Mouse (Mus musculus) right cerebral cortex, postnatal 25 days (tissue): ENCODE data around the gene Ush1g.

Source experiments
- DNase-seq: peaks from one replicate; pipeline ENCODE4 v3.0.0; 2022

Ush1g gene

DNA sequence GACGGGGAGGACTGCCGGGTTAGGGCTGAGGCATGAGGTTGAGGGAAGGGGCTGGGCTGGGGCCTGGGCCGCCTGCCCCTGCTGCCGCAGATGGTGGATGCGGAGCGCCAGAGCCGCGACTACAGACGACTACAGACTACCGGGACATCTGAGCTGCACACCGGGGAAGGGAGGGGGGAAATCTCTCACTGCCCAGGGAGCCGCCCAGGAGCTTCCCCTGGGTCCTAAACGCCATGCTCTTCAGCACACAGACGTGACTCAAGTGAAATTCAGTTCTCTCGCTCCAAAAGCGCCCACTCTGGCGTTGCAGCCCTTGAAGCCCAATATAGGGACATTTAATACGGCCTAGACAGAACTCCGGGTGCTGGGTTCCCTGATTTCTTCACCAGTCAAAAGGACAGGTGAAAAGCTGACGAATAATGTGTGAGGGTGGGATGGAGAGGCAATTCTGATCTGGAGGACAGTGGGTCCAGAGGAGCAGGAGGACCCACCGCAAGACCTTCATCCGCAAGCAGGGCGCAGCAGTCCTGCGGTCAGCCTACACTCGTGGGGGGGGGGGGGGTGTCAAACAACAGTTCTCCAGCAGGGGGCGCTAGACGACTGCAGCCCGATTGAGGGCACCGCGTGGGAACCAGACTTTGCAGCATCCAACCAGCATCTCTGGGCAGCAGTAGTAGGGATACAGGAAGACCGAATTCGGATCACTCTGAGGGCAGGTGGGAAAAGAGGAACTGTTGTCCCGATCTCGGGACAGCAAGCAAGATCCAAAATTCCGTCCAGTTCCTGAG is at the start of gene Ush1g:
TSS of gene Ush1g (minus strand) at position 136 of the 788 bp plus-strand sequence.
- no peak for DNase-seq

GRCm38 (mm10) chr11:115371354-115371753 is 49.5 kb upstream of the Ush1g start:
- DNase-seq = no peak

DNA sequence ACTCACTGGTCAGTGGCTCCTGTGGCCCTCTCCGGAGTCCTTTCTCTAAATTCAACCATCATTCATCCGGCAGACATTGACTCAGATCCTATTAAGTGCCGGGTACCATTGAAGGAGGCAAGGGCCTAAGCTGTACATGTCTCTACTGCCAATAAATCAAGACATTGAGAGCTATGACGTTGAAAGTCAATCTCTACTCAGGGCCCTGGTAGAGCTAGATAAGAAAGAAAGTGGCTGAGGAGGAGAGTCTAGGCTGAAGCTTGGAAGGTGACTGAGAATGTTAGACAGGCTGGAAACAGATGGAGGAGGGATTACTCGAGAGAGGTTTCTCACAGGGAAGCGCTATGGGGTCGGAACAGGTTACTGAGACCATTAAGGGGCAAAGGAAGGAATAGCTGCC is 48.5 kb upstream of the Ush1g start:
- no peak for DNase-seq

- peak; percentile 88 for DNase-seq
These were observed 45.6 kb upstream of the Ush1g start, which contains the start of gene Hid1 for GRCm38 (mm10) chr11:115367395-115367944. TSS of gene Hid1 (minus strand) at chr11:115367756.

DNA sequence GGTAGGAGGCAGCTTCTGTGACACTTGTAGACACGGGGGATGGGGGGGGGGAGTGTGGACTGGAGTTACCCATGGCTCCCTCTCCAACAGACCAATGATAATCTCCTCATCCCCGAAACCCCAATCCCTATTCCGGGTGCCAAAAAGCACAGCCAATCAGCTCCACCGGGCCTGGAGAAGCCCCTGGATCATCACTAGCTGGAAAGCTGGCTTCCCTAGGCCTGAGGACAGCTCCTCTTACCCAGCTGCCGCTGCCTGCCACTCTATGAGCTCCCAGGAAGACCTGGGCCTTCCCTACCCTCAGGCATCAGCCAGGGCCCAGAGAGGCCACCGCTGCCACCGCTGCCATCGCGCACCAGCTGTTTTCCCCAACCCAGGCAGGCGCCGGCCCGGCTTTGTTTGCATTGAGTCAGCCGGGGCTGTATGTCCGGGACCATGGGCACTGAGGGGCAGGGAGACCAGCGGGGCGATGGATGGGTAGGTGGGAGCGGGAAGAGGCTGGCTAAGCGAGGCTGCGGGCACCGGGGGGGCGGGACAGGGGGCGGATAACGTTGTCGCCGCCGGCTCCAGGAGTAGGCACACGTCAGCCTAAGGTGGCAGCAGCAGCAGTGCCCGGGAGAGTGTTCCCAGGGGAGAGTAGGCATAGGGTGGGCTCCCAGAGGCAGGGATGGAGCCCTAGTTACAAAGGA is 45.0 kb upstream of the Ush1g start:
- peak; percentile 72 for DNase-seq

DNA sequence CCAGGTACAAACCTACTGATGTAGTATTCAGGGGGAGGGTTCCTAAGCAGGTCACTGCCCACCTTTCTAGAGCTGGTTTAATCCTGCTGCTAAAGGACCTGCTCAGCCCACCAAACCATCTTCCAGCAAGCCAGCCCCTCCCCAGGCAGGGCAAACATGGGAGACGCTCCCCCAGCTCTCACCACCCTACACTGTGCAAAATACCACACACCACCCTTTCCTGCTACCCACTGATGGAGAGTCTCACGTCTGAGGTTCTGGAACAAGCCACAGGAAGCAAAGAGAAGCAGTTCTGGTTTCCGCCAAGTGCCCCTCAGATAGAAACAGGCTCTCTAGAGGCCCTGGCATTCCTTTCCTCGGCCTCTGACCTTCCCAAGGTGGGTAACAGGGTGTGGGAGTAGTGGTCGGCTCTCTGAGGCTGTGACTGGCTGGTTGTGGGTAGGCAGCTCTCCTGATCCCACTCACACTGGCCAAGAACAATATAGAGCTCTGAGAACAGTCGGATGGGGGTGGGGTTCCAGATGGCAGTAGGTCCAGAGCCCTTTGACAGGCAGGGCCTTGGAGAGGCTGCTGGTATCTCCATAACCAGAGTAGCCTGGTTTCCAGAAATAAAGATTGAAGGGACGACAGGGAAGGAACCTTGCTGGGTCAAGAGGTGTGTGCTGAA is 44.3 kb upstream of the Ush1g start:
- DNase-seq = no peak

DNA sequence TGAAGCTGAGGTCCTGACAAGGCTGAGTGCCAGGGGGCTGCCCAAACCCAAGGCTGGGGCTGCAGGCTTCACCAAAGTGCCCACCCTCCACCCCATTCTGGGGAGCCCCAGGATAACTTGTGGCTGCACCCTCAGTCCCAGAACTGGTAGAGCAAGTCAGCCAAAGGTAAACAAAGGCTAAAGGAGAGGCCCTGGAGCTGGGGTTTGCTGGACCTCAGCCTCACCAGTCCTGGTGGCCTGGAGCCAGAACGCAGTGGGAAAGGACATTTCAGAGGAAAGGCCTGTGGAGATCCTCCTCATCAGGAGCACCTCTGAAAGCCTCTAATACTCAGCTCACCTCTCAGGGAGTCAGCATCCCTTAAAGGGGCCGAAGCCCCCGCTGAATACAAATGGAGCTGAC is 42.3 kb upstream of the Ush1g start:
- DNase-seq = no peak

- no peak for DNase-seq
These were observed 37.9 kb upstream of the Ush1g start for GRCm38 (mm10) chr11:115359726-115360125.

DNA sequence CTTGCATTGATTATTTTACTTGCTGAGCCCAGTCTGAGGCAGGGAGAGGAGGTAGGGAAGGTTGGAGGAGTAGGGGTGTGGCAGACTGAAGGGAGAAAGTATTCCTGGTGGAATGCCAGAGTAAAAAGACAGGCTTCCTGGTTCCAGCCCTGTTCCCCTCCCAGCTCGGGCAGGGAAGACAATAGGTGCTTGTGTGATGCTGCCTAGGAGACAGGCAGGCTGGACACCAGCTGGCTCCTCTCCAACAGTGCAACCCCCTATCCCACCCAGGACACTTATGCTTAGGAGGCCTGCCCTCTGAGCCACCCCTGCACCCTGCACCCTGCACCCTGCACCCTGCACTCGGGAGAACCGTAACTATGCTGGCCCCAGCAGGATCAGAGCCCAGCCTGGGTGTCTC is 37.5 kb upstream of the Ush1g start:
- no peak for DNase-seq

GRCm38 (mm10) chr11:115358468-115358867 is 36.6 kb upstream of the Ush1g start:
- peak; percentile 60 for DNase-seq

GRCm38 (mm10) chr11:115354183-115354582 is 32.3 kb upstream of the Ush1g start:
- DNase-seq = peak; percentile 59

DNA sequence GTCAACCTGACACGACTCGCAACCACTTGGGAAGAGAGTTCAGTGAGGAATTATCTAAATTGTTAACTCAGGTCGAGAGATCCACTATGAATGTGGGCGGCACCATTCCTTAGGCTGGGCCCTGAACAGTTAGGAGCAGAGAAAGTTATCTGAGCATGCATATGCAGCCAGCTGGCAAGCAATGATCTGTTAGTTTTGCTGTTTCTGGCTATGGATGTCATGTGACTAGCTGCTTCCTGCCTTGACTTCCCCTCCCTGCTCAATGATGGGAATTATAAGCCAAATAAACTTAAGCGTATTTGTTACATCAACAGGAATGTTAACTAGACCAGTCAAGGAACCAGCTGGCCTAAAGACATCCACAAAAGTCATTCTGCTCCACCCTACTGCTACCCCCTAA is 31.5 kb upstream of the Ush1g start:
- DNase-seq = no peak

DNA sequence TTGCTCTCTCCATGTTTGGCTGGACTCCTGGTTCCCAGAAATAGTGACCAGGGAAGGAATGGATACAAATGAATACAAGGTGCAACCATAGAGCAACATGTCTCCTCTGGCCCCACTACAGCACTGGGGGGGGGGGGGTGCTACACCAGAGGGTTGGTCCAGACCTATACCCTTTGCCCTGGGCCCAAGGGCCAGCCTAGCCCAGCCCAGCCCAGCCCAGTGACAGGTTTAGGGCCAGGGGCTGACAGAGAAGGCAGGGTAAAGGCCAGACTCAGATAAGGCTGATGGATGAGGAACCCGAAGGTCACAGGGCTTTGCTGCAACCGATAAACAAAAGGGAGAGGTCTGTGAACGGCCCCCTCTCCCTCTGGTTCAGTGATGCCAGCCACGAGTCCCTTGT is 28.1 kb upstream of the Ush1g start:
- no peak for DNase-seq

GRCm38 (mm10) chr11:115348681-115349248 is 26.9 kb upstream of the Ush1g start:
- no peak for DNase-seq

DNA sequence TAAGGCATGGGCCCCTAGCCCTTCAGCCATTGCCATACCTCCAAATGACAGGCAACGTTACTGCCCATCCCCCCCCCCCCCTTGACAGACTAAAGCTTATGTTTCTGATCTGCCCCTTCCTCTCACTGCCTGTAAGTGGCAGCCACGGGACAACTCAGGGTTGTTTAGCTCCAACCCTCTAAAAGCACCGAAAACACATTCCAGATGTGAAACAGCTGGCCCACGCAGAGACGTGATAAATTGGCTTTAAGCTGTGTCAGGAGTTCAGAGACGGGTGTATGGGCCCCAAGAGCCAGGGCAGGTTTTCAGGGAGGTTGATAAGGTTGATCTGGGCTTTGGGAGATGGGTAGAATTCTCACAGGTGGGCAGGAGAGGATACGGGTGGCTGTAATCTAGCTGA is 23.7 kb upstream of the Ush1g start:
- no peak for DNase-seq

DNA sequence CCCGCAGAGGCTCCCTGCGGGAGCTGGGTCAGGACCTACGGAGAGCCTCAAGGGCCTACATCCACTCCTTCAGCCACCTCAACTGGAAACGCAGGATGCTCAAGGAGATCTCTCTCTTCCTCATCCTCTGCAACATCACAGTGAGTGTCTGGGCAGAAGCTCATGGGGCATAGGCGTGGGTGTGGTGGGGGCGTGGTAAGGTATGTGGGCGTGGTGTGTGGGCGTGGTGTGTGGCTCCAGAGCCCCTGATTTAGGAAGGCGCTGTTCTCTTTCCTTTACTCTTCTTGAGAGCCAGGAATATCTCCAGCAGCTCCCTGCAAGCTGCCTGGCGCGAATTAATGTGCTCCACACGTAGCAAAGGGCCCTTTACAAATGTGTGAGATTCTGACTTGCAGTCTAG is 23.1 kb upstream of the Ush1g start:
- no peak for DNase-seq

DNA sequence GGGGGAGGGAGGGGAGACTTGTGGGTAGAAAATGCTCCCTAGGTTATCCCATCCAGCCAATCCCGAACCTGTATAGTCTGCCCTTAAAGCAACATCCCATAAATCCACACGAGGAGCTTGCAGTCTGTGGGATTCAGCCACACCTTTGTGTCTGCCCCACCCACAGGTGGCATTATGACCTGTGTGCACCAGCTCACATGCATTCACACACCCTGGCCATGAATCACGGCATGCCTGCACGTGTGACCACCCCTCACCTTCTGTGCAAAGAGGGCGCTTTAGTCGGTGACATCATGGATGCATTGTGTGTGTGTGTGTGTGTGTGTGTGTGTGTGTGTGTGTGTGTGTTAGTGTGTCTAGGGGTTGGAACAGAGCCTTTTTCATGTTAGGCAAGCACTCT is 20.0 kb upstream of the Ush1g start:
- DNase-seq = no peak

DNA sequence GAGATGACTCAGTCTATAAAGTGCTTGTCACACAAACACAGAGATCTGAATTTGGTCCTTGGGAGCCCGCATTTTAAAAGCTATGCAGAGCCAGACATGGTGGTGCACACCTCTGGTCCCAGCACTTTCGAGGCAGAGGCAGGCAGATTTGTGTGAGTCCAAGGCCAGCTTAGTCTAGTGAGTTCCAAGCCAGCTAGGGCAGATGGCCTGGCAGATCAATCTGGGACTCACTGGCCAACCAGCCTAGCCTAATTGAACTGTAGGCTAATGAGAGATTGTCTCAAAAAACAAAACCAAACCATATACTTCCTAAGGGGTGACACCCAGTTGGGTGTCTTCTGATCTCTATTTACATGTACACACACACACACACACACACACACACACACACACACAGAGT is 19.4 kb upstream of the Ush1g start:
- DNase-seq = no peak

DNA sequence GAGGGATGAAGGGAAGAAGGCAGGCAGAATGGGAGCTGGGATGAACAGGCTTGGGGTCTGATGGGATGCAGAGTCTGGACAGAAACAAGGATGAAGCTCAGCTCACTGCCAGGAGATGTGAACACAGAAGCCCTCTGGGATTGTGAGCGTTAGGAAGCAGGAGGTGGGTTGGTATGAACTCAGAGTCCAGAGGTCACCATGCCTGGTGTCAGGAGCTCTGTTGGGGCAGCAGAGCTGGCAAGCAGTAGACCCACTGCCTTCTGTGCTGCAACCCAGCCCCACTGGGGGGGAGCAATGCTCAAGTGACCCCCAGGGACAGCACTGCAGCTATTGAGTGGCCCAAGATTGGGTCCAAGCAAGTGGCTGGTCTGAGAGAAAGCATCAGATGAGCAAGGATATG is 16.0 kb upstream of the Ush1g start:
- no peak for DNase-seq

DNA sequence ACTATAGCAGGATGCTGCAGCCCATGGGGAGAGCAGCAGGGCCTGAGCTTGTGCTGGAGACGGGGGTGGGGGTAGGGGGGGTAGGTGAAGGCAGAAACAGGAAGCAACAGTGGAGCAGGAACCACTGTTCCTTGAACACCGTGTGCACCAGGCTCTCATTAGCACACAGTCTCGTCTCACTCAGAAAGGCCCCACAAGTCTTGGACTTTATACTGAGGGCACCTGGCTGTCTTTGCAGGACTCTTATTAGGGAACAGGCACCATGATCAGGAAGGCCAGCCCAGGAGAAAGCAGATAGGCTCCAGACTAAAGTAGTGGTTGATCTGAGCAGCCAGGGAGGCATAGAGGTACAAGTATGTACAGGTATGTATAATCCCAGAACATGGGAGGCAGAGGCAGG is 15.5 kb upstream of the Ush1g start:
- DNase-seq = no peak

DNA sequence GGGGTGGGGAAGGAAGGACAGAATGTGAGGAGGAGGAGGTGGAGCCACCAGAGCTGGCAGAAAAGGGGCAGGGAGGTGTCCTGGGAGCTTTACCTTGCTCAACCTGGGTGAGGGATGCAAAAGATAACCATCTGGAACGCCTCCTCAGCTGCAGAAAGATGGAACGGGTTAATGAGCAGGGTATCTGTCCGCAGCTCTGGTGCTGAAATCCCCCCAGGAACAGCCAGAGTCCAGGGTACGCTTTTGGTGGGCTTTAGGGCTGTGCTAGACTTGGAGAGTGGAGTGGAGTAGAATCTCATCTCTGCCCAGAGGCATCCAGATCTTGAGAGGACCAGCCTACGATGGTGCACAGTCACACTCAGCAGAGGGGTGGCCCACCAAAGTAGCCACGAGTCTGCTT is 14.3 kb upstream of the Ush1g start:
- DNase-seq = no peak

DNA sequence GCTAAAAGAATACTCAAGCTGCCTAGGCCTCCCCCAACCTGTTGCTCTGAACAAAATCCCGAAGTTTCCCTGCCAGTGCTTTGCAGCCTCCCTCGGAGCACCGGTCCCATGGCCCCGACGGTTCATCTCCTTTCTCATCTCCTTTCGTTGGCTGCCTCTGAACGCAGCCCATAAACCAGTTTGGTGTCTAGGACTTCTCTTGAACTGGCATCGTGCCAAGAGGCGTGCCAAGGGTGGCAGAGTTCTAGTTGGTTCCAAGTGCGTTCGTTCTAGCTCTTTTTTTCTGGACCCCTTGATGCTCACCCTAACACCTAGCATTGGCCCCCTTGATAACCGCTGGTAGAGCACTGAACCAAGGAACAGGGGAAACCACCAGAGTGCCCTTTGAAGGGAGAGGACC is 13.4 kb upstream of the Ush1g start:
- DNase-seq = no peak

DNA sequence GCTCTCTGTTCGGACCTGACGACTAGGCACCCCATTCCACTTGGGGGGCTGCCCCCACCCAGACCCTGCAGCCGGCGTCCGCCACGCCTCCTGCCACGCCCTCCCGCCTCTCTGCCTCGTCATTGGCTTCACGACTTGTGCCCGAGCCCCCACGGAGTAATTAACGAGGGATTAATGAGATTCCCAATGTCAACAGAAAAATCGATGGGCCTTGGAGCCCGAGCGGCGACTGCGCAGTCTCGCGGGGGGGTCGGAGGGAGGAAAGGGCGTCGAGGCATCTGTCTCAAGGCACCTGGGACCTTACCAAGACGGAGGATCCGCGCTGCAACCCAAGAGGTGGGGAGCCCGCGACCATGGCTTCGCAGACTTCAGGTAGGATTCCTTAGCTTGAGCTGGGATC is 12.7 kb upstream of the Ush1g start, which contains the start of gene Otop3:
TSS of gene Otop3 (plus strand) at position 201 of the 400 bp plus-strand sequence.
- no peak for DNase-seq
